In the genomic region with DNA sequence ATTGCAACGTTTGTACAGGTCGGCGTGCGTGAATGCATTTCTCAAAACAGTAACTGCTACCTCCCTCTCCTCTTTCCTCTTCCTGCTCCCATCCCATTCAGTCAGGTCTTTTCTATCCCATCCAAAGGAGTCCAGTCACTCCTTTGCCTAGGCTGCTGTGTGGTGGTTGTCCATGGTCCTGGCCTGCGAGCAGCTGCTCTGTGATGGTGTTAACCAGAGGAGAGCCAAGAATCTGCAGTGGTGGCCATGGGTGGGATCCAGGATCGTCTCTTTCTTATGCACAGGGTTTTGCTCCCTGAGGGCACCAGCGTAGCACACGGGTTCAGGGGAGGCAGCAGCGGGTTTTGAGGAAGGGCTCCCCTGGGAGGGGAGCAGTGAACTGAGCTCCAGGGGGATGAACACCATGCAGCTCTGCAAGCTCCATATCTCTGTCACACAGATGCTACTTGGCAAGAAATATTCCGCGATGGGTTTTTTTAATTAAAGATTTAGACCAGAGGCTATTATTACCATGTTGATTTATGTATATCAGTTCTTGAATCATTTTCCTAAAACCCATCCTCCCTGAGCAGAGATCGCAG, we compare ENCODE assay signal across 16 mouse cellular contexts.
DNase-seq lines count a peak whose midpoint lies in the region; ATAC-seq lines count a peak whose summit lies in the region.
"Had no signal": no experiment of that assay in that cellular context is flagged by ENCODE, and none has a peak within 500 bp of the region (broad histone marks: within the 10 kb centered on the region; RNA-seq: fewer than 3 reads in every experiment).

No protein-coding gene starts in this region.

- ATAC-seq in midbrain, embryonic 11.5 days (ENCODE audit: low FRiP score) = peak; percentile 52; the same call in 1 of the 2 replicates
- ATAC-seq in frontal cortex, adult (ENCODE audit: low TSS enrichment) = no peak
- ATAC-seq: inflammation-experienced regulatory T-cells, adult 6 months had no signal

- no peaks in the 10 kb centered on the region for H3K9me3 ChIP-seq in midbrain, embryonic 11.5 days (ENCODE audit: control insufficient read depth, low read length)
- H3K9me3 ChIP-seq in midbrain, embryonic 10.5 days (replicated peaks) = no peaks in the 10 kb centered on the region
- H3K9me3 ChIP-seq in limb, embryonic 10.5 days (replicated peaks) = no peaks in the 10 kb centered on the region
- H3K9me3 ChIP-seq: heart, embryonic 13.5 days; limb, embryonic 12.5 days had no signal

- no peak overlapping the region for H3K4me3 ChIP-seq in midbrain, embryonic 11.5 days (ENCODE audit: low read depth, low read length)
- no peak overlapping the region for H3K4me3 ChIP-seq in midbrain, embryonic 10.5 days
- H3K4me3 ChIP-seq in limb, embryonic 10.5 days = no peak overlapping the region
- H3K4me3 ChIP-seq: gastrocnemius, adult 2 months; heart, embryonic 13.5 days; limb, embryonic 12.5 days had no signal

- H3K4me2 ChIP-seq in midbrain, embryonic 11.5 days = no peak overlapping the region
- H3K4me2 ChIP-seq: heart, embryonic 13.5 days; limb, embryonic 12.5 days had no signal

- H3K27me3 ChIP-seq in midbrain, embryonic 11.5 days (ENCODE audit: control insufficient read depth, insufficient read depth, low read length) = no peaks in the 10 kb centered on the region
- no peaks in the 10 kb centered on the region for H3K27me3 ChIP-seq in midbrain, embryonic 10.5 days (ENCODE audit: low read depth, poor library complexity, severe bottlenecking)
- H3K27me3 ChIP-seq in limb, embryonic 10.5 days (ENCODE audit: low read depth, poor library complexity, severe bottlenecking) = no peaks in the 10 kb centered on the region
- H3K27me3 ChIP-seq: heart, embryonic 13.5 days; limb, embryonic 12.5 days had no signal

- no peak overlapping the region for H3K9ac ChIP-seq in midbrain, embryonic 11.5 days (ENCODE audit: low read length)
- H3K9ac ChIP-seq: heart, embryonic 13.5 days; limb, embryonic 12.5 days had no signal

- DNase-seq in embryo, embryonic 10 days (ENCODE audit: low spot score) = peak; percentile 57
- DNase-seq in embryo, embryonic 11 days = no peak
- no peak for DNase-seq in midbrain, embryonic 11.5 days (ENCODE audit: low spot score, missing footprints)
- DNase-seq in midbrain, embryonic 10.5 days (ENCODE audit: low spot score) = no peak
- peak; percentile 44 for DNase-seq in limb, embryonic 10.5 days (ENCODE audit: low spot score)
- DNase-seq in thymus, adult 18-20 months = no peak
- no peak for DNase-seq in cerebellum, adult 9-10 months
- DNase-seq: cerebellum, postnatal 25 days; gastrocnemius, adult 2 months; layer of hippocampus, adult 9-11 months; lung, adult 18-20 months; right cerebral cortex, postnatal 4 days had no signal

- no peak overlapping the region for H3K27ac ChIP-seq in midbrain, embryonic 11.5 days (ENCODE audit: low read depth, low read length)
- no peak overlapping the region for H3K27ac ChIP-seq in midbrain, embryonic 10.5 days (replicated peaks)
- no peak overlapping the region for H3K27ac ChIP-seq in limb, embryonic 10.5 days
- H3K27ac ChIP-seq: gastrocnemius, adult 2 months; heart, embryonic 13.5 days; limb, embryonic 12.5 days had no signal

- no peaks in the 10 kb centered on the region for H3K36me3 ChIP-seq in midbrain, embryonic 11.5 days (ENCODE audit: control insufficient read depth, insufficient read depth, low read length)
- H3K36me3 ChIP-seq in midbrain, embryonic 10.5 days = no peaks in the 10 kb centered on the region
- no peaks in the 10 kb centered on the region for H3K36me3 ChIP-seq in limb, embryonic 10.5 days
- H3K36me3 ChIP-seq: heart, embryonic 13.5 days; limb, embryonic 12.5 days had no signal

- H3K4me1 ChIP-seq in midbrain, embryonic 11.5 days (ENCODE audit: control insufficient read depth, insufficient read depth, low read length) = no peaks in the 10 kb centered on the region
- 0 out of 2 replicates have a peak, but pooled peaks cover 7% of the 10 kb centered on the region for H3K4me1 ChIP-seq in midbrain, embryonic 10.5 days
- H3K4me1 ChIP-seq in limb, embryonic 10.5 days = no peaks in the 10 kb centered on the region
- H3K4me1 ChIP-seq: limb, embryonic 12.5 days had no signal

- 60% methylated on average over 12 of the region's 12 CpGs for whole genome bisulfite sequencing in midbrain, embryonic 11.5 days
- 60% methylated on average over 12 of the region's 12 CpGs for WGBS in midbrain, embryonic 10.5 days
- WGBS in limb, embryonic 10.5 days = 61% methylated on average over 12 of the region's 12 CpGs

Comparison
In these comparisons a context has a peak if more than half of its experiments do, and no peak if none do; other contexts are left out.
1. DNase-seq: peak in embryo, embryonic 10 days (single experiment) and limb, embryonic 10.5 days (single experiment); none in embryo, embryonic 11 days (single experiment), midbrain, embryonic 11.5 days (single experiment), midbrain, embryonic 10.5 days (single experiment), thymus, adult 18-20 months (0 of 2) and cerebellum, adult 9-10 months (single experiment).